Mouse (Mus musculus) left cerebral cortex, adult 11 months (tissue): ENCODE data around the gene Slc45a2.

ENCODE experiments used
- DNase-seq: peaks from one replicate; pipeline ENCODE4 v3.0.0; 2022; ENCODE audit warnings: low spot score

Gene Slc45a2

GRCm38 (mm10) chr15:11004646-11005045 lies 4.1 kb downstream of the Slc45a2 start:
- DNase-seq: no peak

GRCm38 (mm10) chr15:11008756-11009155 lies 8.2 kb downstream of the Slc45a2 start:
- no peak for DNase-seq

GRCm38 (mm10) chr15:11010976-11011548 lies 10.5 kb downstream of the Slc45a2 start:
- DNase-seq: no peak

GRCm38 (mm10) chr15:11014931-11015330 lies 14.4 kb downstream of the Slc45a2 start:
- no peak for DNase-seq

- DNase-seq: no peak
Observed at GRCm38 (mm10) chr15:11026801-11027561, 26.5 kb downstream of the Slc45a2 start.

GRCm38 (mm10) chr15:11030188-11030587 lies 29.7 kb downstream of the Slc45a2 start:
- DNase-seq: no peak

- no peak for DNase-seq
Observed at GRCm38 (mm10) chr15:11035947-11036474, 35.5 kb downstream of the Slc45a2 start.

GRCm38 (mm10) chr15:11036535-11037375 lies 36.2 kb downstream of the Slc45a2 start:
- DNase-seq: no peak

- no peak for DNase-seq
Observed at GRCm38 (mm10) chr15:11037376-11037695, 36.8 kb downstream of the Slc45a2 start.

GRCm38 (mm10) chr15:11037711-11038110 lies 37.2 kb downstream of the Slc45a2 start, which contains the start of gene Rxfp3:
Rxfp3 (minus strand) TSS chr15:11037991.
- no peak for DNase-seq

GRCm38 (mm10) chr15:11038476-11038875 lies 38.0 kb downstream of the Slc45a2 start:
- DNase-seq: no peak

GRCm38 (mm10) chr15:11040067-11040466 lies 39.5 kb downstream of the Slc45a2 start:
- no peak for DNase-seq

GRCm38 (mm10) chr15:11041229-11041628 lies 40.7 kb downstream of the Slc45a2 start:
- no peak for DNase-seq

- no peak for DNase-seq
Observed at GRCm38 (mm10) chr15:11042828-11043227, 42.3 kb downstream of the Slc45a2 start.

GRCm38 (mm10) chr15:11053678-11054439 lies 53.3 kb downstream of the Slc45a2 start:
- no peak for DNase-seq

GRCm38 (mm10) chr15:11054440-11055080 lies 54.0 kb downstream of the Slc45a2 start:
- DNase-seq: no peak

GRCm38 (mm10) chr15:11062903-11063302 lies 62.4 kb downstream of the Slc45a2 start:
- DNase-seq: no peak

- no peak for DNase-seq
Observed at GRCm38 (mm10) chr15:11064160-11064557, 63.6 kb downstream of the Slc45a2 start.

GRCm38 (mm10) chr15:11064558-11065411 lies 64.3 kb downstream of the Slc45a2 start, which contains the start of gene Adamts12:
Adamts12 (plus strand) TSS chr15:11064790.
- DNase-seq: no peak

GRCm38 (mm10) chr15:11065528-11066171 lies 65.1 kb downstream of the Slc45a2 start:
- DNase-seq: no peak
